Mouse (Mus musculus) lung, adult 18-20 months (tissue): ENCODE data around the gene Mapt.
"Not testable (repeated sequence)": the region's sequence is repeated elsewhere in the genome, so short reads cannot be mapped to it uniquely, and the experiment has no call there.

Experiments
- DNase-seq, 2 experiments: peaks; one replicate each; pipeline ENCODE4 v3.0.0; 2022; ENCODE audit warnings: mixed read lengths in 2 of 2

Gene Mapt

GRCm38 (mm10) chr11:104233574-104234206 lies 2.5 kb downstream of the Mapt start:
- DNase-seq, result peak in 1 of 2 experiments; percentile 44

GRCm38 (mm10) chr11:104234680-104235079 lies 3.5 kb downstream of the Mapt start:
- peak in 1 of 2 experiments; percentile 10 for DNase-seq

- no peak for DNase-seq
Observed at GRCm38 (mm10) chr11:104235881-104236280, 4.7 kb downstream of the Mapt start.

- DNase-seq, result peak; percentile 49 to 67
Observed at GRCm38 (mm10) chr11:104237226-104237625, 6.0 kb downstream of the Mapt start.

GRCm38 (mm10) chr11:104237958-104238747 lies 7.0 kb downstream of the Mapt start:
- peak; percentile 32 to 67 for DNase-seq

GRCm38 (mm10) chr11:104245478-104245877 lies 14.3 kb downstream of the Mapt start:
- DNase-seq, result not testable (repeated sequence)

GRCm38 (mm10) chr11:104246171-104246694 lies 15.0 kb downstream of the Mapt start:
- peak; percentile 28 to 39 for DNase-seq

GRCm38 (mm10) chr11:104247141-104247717 lies 16.0 kb downstream of the Mapt start:
- DNase-seq, result peak; percentile 74 to 81

GRCm38 (mm10) chr11:104249420-104249819 lies 18.2 kb downstream of the Mapt start:
- DNase-seq, result no peak

- no peak for DNase-seq
Observed at GRCm38 (mm10) chr11:104251121-104251520, 19.9 kb downstream of the Mapt start.

- no peak for DNase-seq
Observed at GRCm38 (mm10) chr11:104252094-104252493, 20.9 kb downstream of the Mapt start.

GRCm38 (mm10) chr11:104254408-104255039 lies 23.3 kb downstream of the Mapt start:
- DNase-seq, result no peak

GRCm38 (mm10) chr11:104256179-104256578 lies 25.0 kb downstream of the Mapt start:
- no peak for DNase-seq

GRCm38 (mm10) chr11:104258991-104259390 lies 27.8 kb downstream of the Mapt start:
- DNase-seq, result no peak

- no peak for DNase-seq
Observed at GRCm38 (mm10) chr11:104264683-104265082, 33.5 kb downstream of the Mapt start.

- no peak for DNase-seq
Observed at GRCm38 (mm10) chr11:104265669-104266068, 34.5 kb downstream of the Mapt start.

GRCm38 (mm10) chr11:104267380-104267779 lies 36.2 kb downstream of the Mapt start:
- no peak for DNase-seq

- no peak for DNase-seq
Observed at GRCm38 (mm10) chr11:104269385-104269822, 38.2 kb downstream of the Mapt start.

- no peak for DNase-seq
Observed at GRCm38 (mm10) chr11:104270452-104270851, 39.3 kb downstream of the Mapt start.

GRCm38 (mm10) chr11:104270876-104271275 lies 39.7 kb downstream of the Mapt start:
- no peak for DNase-seq

GRCm38 (mm10) chr11:104271876-104272275 lies 40.7 kb downstream of the Mapt start:
- no peak for DNase-seq

- peak; percentile 44 to 62 for DNase-seq
Observed at GRCm38 (mm10) chr11:104272352-104272751, 41.2 kb downstream of the Mapt start.

- no peak for DNase-seq
Observed at GRCm38 (mm10) chr11:104275765-104276164, 44.6 kb downstream of the Mapt start.
